Mouse (Mus musculus) gastrocnemius, postnatal 4 days (tissue): ENCODE data around the gene E130309D02Rik. TPM values are rescaled to one million over a fixed set of nuclear protein-coding genes. Genes with fewer than 3 reads are reported as not detected.
A peak's percentile ranks its signal among the peaks of the same experiment; 100 is the strongest.

Experiments
- DNase-seq, 2 experiments: peaks; one replicate each; pipeline ENCODE4 v3.0.0; 2021 to 2022; ENCODE audit warnings: low spot score in 2 of 2, mixed read lengths in 2 of 2
- total RNA-seq, 2 experiments: library from RNA; stranded (reverse); gene quantifications; 2 replicates each; pipeline ENCODE4 v1.2.3; 2021

Gene E130309D02Rik
- total RNA-seq, 2 experiments from 2014 or later = 13.9 to 15.5 TPM

GRCm38 (mm10) chr5:143314183-143314729 is 904 bp downstream of the E130309D02Rik start:
- DNase-seq = no peak

GRCm38 (mm10) chr5:143311886-143312285 is 3.3 kb downstream of the E130309D02Rik start:
- peak in 1 of 2 experiments; percentile 73 for DNase-seq

- no peak for DNase-seq
Observed at GRCm38 (mm10) chr5:143309916-143310315, 5.2 kb downstream of the E130309D02Rik start.

GRCm38 (mm10) chr5:143308825-143309224 is 6.3 kb downstream of the E130309D02Rik start:
- no peak for DNase-seq

GRCm38 (mm10) chr5:143304251-143304650 is 10.9 kb downstream of the E130309D02Rik start:
- DNase-seq = no peak

- DNase-seq = no peak
Observed at GRCm38 (mm10) chr5:143301296-143301695, 13.9 kb downstream of the E130309D02Rik start.

- no peak for DNase-seq
Observed at GRCm38 (mm10) chr5:143299686-143300085, 15.5 kb downstream of the E130309D02Rik start.

GRCm38 (mm10) chr5:143298391-143298790 is 16.8 kb downstream of the E130309D02Rik start:
- DNase-seq = no peak

GRCm38 (mm10) chr5:143297986-143298385 is 17.2 kb downstream of the E130309D02Rik start:
- DNase-seq = no peak

GRCm38 (mm10) chr5:143295330-143295729 is 19.8 kb downstream of the E130309D02Rik start:
- DNase-seq = no peak

GRCm38 (mm10) chr5:143294862-143295261 is 20.3 kb downstream of the E130309D02Rik start:
- DNase-seq = no peak

- DNase-seq = no peak
Observed at GRCm38 (mm10) chr5:143293404-143293803, 21.8 kb downstream of the E130309D02Rik start, which contains the start of gene Zfp853. Gene Zfp853, minus strand, starts transcription at chr5:143293623.

- DNase-seq = no peak
Observed at GRCm38 (mm10) chr5:143292879-143293278, 22.3 kb downstream of the E130309D02Rik start.

GRCm38 (mm10) chr5:143289299-143289698 is 25.9 kb downstream of the E130309D02Rik start:
- DNase-seq = no peak

- DNase-seq = no peak
Observed at GRCm38 (mm10) chr5:143288378-143288911, 26.7 kb downstream of the E130309D02Rik start.

- DNase-seq = no peak
Observed at GRCm38 (mm10) chr5:143287774-143288328, 27.3 kb downstream of the E130309D02Rik start.

- no peak for DNase-seq
Observed at GRCm38 (mm10) chr5:143284762-143285161, 30.4 kb downstream of the E130309D02Rik start.

- no peak for DNase-seq
Observed at GRCm38 (mm10) chr5:143279247-143279646, 35.9 kb downstream of the E130309D02Rik start.

GRCm38 (mm10) chr5:143275761-143276160 is 39.4 kb downstream of the E130309D02Rik start:
- DNase-seq = no peak

- DNase-seq = no peak
Observed at GRCm38 (mm10) chr5:143272540-143273330, 42.4 kb downstream of the E130309D02Rik start.

GRCm38 (mm10) chr5:143272108-143272507 is 43.1 kb downstream of the E130309D02Rik start:
- DNase-seq = no peak

GRCm38 (mm10) chr5:143271642-143272041 is 43.5 kb downstream of the E130309D02Rik start:
- no peak for DNase-seq
